Mouse (Mus musculus): ENCODE results near the gene Hivep3.

Gene Hivep3

DNA sequence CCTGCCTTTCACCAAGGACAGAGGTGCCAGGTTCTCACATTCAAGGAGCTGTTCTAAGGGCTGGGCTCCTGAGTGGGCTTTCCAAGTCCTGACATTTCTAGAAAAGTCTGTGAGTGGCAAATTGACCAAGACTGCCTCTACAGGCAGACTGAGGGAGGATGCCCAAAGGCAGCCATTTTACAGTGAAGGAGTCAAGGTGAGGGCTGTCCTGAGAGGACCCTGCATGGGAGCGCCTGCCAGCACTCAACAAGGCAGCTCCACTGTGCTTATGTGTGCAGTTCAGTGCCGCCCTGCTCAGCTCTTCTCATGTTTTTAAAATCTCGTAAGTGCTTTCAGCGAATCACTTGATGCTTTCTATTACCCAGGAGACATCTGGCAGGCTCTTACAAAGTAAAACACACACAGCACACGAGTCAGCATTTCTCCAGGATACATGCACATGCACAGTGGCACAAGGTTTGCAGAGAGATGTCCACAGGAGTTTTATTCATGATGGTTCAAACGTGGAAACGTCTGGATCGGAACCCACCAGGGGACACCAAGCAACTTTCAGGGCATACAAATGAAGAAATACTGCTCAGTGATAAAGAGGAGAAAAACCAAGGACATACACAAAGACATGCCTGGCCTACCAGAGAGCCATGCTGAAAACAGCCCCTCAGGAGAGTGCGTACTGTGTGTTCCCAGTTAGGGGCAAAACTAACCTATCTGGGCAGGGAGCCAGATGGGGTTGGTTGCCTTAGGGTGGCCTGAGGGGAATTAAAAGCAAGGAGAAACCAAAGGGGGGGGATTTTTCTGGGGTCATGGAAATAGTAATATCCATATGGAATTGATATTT is 120.9 kb downstream of the Hivep3 start:
- in situ Hi-C loops (cut with MboI; ENCODE audit: low pct_unique_long_range_greater_than_20kb in 1 of 2, low sequenced_read_pairs in 2 of 2, unreplicated experiment in 1 of 2): no loop called here

DNA sequence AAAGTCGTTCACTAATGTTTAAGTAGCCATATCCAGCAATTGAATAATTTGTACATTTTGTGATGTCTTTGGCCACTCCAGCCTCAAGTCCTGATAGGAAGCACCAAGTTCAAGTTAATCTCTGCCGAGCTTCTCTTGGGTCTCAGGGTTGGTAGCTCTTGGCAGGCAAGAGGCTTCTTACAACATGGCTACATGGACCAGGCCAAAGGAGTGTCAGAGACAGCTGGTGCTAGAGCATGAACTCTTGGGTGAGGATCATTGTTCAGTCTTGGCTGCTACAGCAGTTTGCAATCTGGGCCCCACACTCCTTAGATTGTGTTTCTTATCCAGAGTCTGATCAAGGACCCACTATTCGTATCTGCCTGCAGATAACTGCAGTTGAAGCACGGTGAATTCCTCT is 125.9 kb downstream of the Hivep3 start:
- in situ Hi-C loops (cut with MboI; ENCODE audit: low pct_unique_long_range_greater_than_20kb in 1 of 2, low sequenced_read_pairs in 2 of 2, unreplicated experiment in 1 of 2): no loop called here

DNA sequence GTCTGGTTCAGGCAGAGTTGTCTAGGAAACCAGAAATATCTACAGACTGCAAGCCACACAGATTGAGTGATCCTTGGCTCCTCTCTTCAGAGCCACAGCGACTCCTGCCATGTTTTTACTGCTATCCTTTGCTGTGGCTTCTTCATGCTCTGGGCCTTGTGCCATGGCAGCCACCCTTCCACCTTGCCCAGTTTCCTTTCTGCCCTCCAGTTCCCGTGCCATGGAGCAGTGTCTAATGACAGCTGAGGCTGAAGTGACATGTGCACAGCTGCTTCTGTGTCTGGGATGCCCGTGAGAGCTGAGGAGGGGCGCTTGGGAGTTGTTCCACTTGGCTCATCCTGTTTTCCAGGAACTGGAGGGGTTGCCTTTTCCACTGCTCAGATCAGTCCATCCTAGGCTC is 127.4 kb downstream of the Hivep3 start:
- in situ Hi-C loops (cut with MboI; ENCODE audit: low pct_unique_long_range_greater_than_20kb in 1 of 2, low sequenced_read_pairs in 2 of 2, unreplicated experiment in 1 of 2): no loop called here

DNA sequence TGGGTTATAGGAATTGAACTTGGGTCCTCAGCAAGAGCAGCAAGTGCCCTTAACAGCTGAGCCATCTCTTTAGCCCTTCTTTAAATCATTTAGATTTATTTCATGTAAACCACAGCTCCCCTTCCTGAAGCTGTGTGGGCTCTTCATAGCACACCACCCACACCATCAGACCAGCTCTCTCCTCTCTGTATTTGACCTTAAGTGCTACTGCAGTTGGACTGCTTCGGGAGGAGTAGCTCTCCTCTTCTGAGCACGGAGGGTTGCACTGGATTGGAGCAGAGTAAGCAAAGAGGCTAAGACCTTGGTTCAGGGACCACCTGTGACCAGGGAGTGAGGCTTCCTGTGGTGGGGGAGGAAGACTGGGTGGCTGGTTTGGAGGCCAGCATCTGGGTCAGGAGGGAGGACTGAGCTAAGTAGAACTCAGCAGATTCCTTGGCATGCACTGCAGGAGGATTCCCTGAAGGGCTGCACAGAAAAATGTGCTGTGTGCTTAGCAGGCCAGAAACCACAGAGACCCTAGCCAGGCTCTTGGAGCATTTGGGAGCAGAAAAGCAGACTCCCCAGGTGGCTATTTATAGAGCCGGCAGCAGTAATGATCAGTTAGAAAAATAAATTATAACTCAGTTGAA is 132.4 kb downstream of the Hivep3 start:
- in situ Hi-C loops (cut with MboI; ENCODE audit: low pct_unique_long_range_greater_than_20kb in 1 of 2, low sequenced_read_pairs in 2 of 2, unreplicated experiment in 1 of 2): no loop called here

DNA sequence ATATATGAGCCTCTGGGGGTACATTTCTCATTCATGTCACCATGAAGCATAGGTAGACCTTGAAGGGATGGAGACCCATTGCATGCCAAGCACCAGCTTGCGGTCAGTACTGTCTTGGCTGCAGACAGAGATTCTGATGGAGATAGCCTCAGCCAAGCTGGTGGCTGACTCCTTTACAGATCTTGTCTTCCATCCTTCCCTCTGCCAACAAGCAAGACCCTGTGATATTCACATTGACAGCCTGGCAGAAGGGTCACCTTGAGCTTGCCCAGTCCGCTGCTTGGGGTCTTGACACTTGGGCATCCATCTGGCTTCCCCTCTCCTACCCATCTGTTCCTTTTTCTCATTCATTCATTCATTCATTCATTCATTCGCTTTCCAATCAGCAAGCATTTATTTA is 133.5 kb downstream of the Hivep3 start:
- in situ Hi-C loops (cut with MboI; ENCODE audit: low pct_unique_long_range_greater_than_20kb in 1 of 2, low sequenced_read_pairs in 2 of 2, unreplicated experiment in 1 of 2): no loop called here

DNA sequence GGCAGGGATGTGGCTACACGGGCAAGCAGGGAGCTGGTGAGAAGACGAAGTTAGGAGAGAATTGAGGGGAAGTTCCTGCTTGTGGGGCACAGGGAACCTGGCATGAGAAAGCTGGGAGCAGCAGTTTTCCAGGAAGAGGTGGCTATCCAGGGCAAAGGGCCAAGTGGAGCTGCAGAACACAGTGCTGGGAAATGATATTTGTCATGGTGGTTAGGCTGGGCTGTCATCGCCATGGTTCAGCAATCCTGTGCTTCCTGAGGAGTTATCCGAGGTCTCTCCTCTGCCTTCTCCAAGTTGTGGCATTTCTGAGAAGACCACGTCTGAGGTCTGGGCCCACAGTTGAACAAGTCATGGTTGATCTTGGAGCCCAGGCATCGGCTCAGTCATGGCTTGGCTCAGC is 136.8 kb downstream of the Hivep3 start:
- in situ Hi-C loops (cut with MboI; ENCODE audit: low pct_unique_long_range_greater_than_20kb in 1 of 2, low sequenced_read_pairs in 2 of 2, unreplicated experiment in 1 of 2): no loop called here

DNA sequence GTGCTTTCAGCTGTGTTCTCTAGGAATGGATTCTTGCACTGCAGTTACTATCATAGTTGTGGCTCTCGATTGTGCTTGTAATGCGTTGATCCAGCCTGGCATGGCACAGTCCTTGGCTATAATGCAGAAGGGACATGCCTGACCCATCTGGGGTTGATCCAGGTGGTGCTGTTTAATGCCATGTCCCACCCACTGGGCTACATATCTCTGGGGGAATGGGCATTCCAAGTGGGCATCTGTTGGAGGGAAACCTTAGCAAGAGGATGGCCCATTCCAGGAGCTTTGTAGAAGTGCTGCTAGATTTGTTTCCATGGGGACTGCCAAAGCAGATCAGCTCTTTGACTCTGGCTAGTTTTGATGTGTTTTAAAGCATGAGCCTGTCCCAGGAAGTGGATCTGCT is 137.9 kb downstream of the Hivep3 start:
- in situ Hi-C loops (cut with MboI; ENCODE audit: low pct_unique_long_range_greater_than_20kb in 1 of 2, low sequenced_read_pairs in 2 of 2, unreplicated experiment in 1 of 2): no loop called here

DNA sequence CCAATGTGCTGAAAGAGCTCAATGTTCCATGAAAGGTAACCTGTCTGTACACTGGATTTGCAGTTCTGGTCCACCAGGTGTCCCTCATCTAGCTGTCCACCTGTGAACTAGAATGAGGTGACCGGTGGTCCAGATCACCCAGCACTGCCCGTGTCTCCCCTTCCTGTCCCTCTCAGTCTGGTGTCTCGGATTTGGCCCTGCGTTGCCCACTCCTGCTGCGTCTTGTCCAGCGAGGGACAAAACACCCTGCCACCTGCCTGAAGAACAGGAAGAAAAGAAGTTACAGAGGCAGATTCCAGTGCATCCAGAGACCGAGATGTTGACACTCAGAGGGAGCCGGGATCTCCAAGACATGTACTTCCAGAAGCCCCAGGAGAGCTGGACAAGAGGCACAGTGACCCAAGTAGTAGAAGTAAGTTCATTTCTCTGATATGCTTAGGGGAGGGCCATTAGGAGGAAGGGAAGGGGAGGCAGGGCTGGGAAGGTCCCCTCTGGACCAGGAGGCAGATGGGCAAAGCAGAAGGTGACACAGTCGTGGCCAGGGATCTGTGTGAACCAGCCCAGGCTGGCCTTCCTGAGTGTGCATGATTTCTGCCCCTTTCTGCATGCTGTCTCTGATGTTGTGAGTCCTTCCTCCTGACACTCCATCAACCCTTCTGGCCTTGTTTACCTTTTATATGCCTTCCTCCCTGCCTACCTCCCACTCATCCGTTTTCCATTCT is 138.4 kb downstream of the Hivep3 start:
- in situ Hi-C loops (cut with MboI; ENCODE audit: low pct_unique_long_range_greater_than_20kb in 1 of 2, low sequenced_read_pairs in 2 of 2, unreplicated experiment in 1 of 2): no loop called here

DNA sequence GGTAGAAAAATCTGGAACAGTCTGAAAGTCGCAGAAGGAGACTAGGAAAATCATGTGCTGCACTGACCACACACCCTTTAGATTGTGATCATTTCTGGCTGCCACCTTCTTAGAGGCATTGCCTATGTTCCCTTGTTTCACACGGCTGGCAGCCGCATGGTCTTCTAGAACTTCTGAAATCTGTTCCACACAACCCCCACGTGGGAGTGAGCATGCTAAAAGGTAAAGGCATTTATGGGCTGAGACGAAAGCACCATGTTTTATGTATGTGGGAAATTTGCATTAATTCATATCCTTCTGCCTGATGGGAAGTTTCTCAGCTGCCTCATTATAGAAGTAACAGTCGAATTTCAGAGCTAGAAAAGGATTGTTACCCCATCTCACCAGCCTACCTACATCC is 140.4 kb downstream of the Hivep3 start:
- in situ Hi-C loops (cut with MboI; ENCODE audit: low pct_unique_long_range_greater_than_20kb in 1 of 2, low sequenced_read_pairs in 2 of 2, unreplicated experiment in 1 of 2): no loop called here

DNA sequence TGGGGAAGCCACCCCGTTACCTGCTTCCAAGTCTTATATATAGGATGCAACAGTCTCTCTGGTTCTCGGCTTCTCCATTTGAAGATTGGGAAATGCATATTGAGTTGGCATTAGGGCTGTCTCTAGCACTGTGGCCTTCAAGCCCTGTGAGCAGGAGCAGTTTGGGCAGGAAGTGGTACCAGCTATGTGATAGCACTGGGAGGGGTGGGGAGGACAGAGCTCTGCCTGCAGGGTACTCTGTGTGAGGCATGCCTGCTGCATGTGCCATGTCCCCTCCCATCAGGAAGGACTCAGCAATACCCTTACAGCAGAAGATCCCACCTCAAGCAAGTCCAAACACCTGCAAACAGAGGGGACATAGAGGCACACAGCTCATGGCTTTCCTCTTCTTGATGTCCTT is 142.0 kb downstream of the Hivep3 start:
- in situ Hi-C loops (cut with MboI; ENCODE audit: low pct_unique_long_range_greater_than_20kb in 1 of 2, low sequenced_read_pairs in 2 of 2, unreplicated experiment in 1 of 2): no loop called here

DNA sequence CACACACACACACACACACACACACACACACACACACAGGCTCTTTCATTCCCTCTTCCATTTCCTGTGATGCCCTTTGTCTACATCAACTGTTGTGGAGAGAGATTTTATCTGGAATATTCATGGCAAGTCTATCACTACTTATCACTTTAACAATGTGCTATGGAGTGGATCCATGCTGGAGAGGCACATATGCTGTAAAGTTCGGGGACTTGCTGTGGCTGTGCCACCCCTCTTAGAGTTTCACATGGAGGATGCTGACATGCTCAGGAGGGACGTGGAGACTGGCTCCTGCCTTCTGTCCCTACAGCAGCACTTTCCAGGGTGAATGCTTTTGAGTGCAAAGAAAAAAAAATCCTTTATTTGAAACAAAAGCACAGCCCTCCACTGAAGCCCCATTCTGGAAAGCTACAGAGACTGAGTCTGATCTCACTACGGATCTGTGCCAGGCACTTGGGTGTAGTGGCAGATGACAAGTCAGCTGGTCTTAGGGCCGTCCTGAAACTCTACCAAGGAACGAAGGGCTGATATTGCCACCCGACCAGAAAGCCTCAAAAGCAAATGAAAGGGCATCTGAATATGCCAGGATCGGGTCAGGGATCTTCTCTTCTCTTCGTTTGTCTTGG is 143.1 kb downstream of the Hivep3 start:
- in situ Hi-C loops (cut with MboI; ENCODE audit: low pct_unique_long_range_greater_than_20kb in 1 of 2, low sequenced_read_pairs in 2 of 2, unreplicated experiment in 1 of 2): no loop called here

DNA sequence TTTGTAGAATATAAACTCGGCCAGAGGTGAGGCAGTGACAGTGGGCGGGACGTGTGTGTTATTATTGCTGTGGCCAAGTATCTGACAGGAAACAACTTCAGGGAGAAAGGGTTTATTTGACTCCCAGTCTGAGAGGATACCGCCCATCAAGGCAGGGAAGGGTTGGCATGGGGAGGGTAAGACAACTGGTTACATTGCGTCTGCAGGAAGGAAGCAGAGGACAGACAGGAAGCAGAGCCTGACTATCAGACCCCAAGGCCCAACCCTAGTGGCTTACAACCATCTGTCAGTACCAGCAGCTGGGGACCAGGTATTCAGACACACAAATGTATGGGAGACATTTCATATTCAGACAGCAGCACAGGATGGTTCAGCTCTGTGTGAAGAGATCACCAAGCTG is 144.6 kb downstream of the Hivep3 start:
- in situ Hi-C loops (cut with MboI; ENCODE audit: low pct_unique_long_range_greater_than_20kb in 1 of 2, low sequenced_read_pairs in 2 of 2, unreplicated experiment in 1 of 2): no loop called here

DNA sequence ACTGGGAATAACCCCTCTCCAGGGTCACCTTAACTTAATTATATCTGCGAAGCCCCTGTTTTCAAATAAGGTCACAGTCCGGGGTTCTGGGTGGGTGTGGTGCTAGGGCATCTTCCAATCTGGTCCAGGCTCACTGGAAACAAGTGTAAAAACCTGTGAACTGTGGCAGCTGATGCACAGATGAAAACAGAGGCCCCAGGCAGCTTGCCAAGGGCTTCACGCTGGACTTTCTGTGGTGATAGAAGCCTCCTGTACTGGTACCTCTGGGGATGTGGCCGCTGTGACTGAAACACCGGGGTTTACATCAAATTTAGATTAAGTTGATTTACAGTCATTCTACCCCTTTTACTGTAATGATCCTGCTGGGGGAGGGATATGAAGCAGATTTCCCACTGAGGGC is 146.1 kb downstream of the Hivep3 start:
- in situ Hi-C loops (cut with MboI; ENCODE audit: low pct_unique_long_range_greater_than_20kb in 1 of 2, low sequenced_read_pairs in 2 of 2, unreplicated experiment in 1 of 2): no loop called here

DNA sequence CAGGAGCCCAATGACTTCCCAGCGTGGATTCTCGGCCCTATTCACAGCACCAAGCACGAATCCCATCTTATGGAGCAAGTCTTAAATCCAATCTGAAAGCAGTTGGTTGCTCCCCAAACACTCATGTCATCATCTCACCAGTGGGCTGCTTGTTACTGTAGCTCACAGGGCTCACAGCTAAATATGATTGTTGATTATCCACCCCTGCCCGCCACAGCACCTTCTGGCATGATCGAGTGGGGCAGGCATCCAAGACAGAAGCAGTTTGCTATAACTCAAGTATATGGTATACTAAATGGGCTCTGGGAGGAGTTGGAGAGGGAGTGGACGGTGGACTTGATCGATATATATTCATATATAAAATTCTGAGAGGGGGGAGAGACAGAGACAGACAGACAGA is 146.7 kb downstream of the Hivep3 start:
- in situ Hi-C loops (cut with MboI; ENCODE audit: low pct_unique_long_range_greater_than_20kb in 1 of 2, low sequenced_read_pairs in 2 of 2, unreplicated experiment in 1 of 2): no loop called here

DNA sequence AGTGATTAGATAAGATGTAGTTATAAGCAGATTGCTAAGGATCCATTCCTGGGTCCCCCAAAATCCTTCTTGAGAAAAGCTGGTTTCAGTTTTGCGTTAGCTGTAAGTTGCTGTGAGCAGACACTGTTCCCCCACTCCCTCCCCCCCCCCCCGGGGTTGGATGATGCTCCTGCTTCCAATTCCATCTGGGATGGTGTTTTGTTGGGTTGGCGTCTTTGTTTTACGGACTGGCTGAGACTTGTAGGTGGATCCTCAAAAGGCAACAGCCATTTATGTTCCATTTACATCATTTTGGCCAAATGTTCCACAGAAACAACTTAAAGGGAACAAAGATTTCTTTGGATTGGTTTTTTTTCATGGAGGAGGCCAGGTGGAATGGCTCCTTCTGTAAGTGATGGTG is 147.7 kb downstream of the Hivep3 start:
- in situ Hi-C loops (cut with MboI; ENCODE audit: low pct_unique_long_range_greater_than_20kb in 1 of 2, low sequenced_read_pairs in 2 of 2, unreplicated experiment in 1 of 2): no loop called here

DNA sequence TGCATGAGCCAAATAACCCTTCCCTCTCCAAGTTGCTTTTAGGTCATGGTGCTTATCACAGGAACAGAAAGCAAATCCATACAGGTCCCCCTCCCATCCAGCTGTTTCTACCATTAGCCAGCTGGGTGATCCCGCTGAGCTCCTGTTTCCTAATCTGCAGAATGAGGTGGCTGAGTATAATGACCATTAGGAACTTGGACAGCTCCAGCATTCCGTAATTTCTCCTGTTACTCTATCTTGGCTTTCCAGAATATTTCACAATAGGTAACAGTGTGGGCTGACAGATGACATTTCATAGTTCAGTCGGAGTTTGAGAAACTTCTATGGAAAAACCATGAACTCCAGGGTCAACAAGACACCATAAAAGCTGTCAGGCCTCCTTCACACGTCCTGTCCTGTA is 148.8 kb downstream of the Hivep3 start:
- in situ Hi-C loops (cut with MboI; ENCODE audit: low pct_unique_long_range_greater_than_20kb in 1 of 2, low sequenced_read_pairs in 2 of 2, unreplicated experiment in 1 of 2): no loop called here

DNA sequence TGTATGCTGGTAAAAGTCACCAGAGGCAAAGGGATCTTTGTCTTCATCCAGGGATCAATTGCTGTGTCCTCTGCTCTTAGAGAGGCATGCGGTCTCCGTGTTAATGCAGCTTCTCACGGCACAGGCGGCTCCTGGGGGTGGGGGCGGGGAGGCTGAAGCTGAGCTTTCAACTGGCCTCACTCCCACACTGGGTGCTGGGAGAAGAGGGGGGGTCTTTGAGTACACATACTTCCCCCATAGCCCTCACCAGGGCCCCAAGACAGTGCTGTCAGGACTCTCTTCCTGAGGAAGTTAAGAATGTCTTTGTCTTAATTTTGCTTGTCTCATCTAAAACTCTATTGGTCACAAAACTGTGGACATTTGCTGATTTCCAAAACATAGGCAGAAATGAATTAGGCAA is 149.2 kb downstream of the Hivep3 start:
- in situ Hi-C loops (cut with MboI; ENCODE audit: low pct_unique_long_range_greater_than_20kb in 1 of 2, low sequenced_read_pairs in 2 of 2, unreplicated experiment in 1 of 2): no loop called here

DNA sequence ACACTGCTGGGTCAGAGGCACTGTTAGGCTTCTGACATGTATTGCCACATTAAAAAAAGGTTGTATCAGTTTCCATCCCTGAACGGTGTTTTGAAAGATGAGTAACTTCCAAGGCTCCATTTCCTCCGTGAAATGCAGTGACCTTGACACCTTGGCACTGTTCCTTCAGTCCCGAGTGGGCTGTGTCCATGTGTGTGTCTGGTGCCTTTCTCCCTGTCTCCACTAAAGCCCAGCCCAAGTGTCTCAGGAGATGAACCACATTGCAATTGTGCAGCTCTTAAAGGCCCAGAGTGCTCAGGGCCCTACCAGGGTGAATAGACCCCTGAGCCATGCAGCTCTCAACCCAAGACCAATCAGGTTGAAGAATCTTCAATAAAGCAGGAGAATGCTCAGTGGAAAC is 153.0 kb downstream of the Hivep3 start:
- in situ Hi-C loops (cut with MboI; ENCODE audit: low pct_unique_long_range_greater_than_20kb in 1 of 2, low sequenced_read_pairs in 2 of 2, unreplicated experiment in 1 of 2): no loop called here

DNA sequence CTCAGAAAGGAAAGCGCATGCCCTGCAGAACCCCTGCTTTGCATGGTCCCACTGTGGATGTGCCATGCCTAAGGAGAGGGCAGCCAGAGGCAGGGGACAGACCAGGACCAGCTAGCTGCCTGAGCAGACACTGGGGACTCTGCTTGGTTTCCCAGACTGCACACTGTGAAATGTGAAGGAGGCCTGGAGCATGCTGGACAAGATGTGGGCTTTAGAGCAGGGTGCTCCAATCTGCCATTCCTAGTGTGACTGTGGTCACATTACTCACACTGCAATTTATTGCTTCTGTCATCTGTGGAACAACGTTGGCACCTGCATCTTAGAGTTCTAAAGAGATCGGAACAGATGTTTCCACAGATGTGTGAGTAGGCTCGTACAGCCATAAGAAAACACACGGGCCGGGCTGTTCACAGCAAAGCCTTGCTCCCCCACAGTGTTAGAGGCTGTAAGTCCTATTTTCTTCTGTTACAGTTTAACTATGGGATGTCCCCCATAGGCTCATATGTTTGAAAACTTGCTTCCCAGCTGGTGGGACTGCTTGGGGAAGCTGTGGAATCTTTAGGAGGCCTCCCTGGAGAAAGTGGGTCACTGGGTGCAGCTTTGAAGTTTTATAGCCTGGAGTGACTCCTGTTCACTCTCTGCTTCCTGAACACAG is 154.1 kb downstream of the Hivep3 start:
- in situ Hi-C loops (cut with MboI; ENCODE audit: low pct_unique_long_range_greater_than_20kb in 1 of 2, low sequenced_read_pairs in 2 of 2, unreplicated experiment in 1 of 2): no loop called here

All from mouse embryonic stem cell (cell line).